Mouse (Mus musculus) midbrain, embryonic 11.5 days (tissue): ENCODE measurements around the gene Tnr. TPM values are rescaled to one million over a fixed set of nuclear protein-coding genes. Genes with fewer than 3 reads are reported as not detected.

Experiments
- ATAC-seq: fragments of 200-750 bp; cut with Nextera tagmentation; 2 replicates; pipeline ENCODE4 v1.8.0; 2017; ENCODE audit warnings: moderate TSS enrichment, moderate library complexity; ENCODE audit not compliant: low FRiP score
- DNase-seq: peaks from one replicate; pipeline ENCODE4 v3.0.0; 2015; ENCODE audit warnings: low spot score; ENCODE audit errors: missing footprints
- H3K27ac ChIP-seq: fragments of 300-500 bp; sonication (generic); 2 replicates; pipeline ENCODE4 v1.5.1; 2014; ENCODE audit warnings: low read depth, low read length
- H3K27me3 ChIP-seq: fragments of 300-500 bp; sonication (generic); 2 replicates; pipeline ENCODE4 v1.6.1; 2014; ENCODE audit warnings: mild to moderate bottlenecking, low read length, moderate library complexity, mixed read lengths; ENCODE audit not compliant: control insufficient read depth, insufficient read depth
- H3K36me3 ChIP-seq: fragments of 300-500 bp; sonication (generic); 2 replicates; pipeline ENCODE4 v1.6.1; 2014; ENCODE audit warnings: mild to moderate bottlenecking, low read length, moderate library complexity, mixed read lengths; ENCODE audit not compliant: control insufficient read depth, insufficient read depth
- H3K4me1 ChIP-seq: fragments of 300-500 bp; sonication (generic); 2 replicates; pipeline ENCODE4 v1.6.1; 2014; ENCODE audit warnings: low read length; ENCODE audit not compliant: control insufficient read depth, insufficient read depth
- H3K4me2 ChIP-seq: fragments of 300-500 bp; sonication (generic); 2 replicates; pipeline ENCODE4 v1.6.1; 2014; ENCODE audit warnings: mild to moderate bottlenecking, moderate library complexity
- H3K4me3 ChIP-seq: fragments of 300-500 bp; sonication (generic); 2 replicates; pipeline ENCODE4 v1.5.1; 2014; ENCODE audit warnings: low read depth, low read length
- H3K9ac ChIP-seq: fragments of 300-500 bp; sonication (generic); 2 replicates; pipeline ENCODE4 v1.6.1; 2014; ENCODE audit warnings: low read length
- H3K9me3 ChIP-seq: fragments of 300-500 bp; sonication (generic); 2 replicates; pipeline ENCODE4 v1.6.1; 2016; ENCODE audit warnings: low read length; ENCODE audit not compliant: control insufficient read depth
- WGBS: fragments of 180-500 bp; shearing (Covaris S2); extraction: QIAGEN DNeasy Blood & Tissue Kit; methylation state at CpG from one replicate; pipeline ENCODE4 v1.1.7; 2014; 5-methylcytosine and 5-hydroxymethylcytosine counted together
- polyA plus RNA-seq: library from polyadenylated mRNA; unstranded; fragments of >200 nt; fragmentation: Nextera tagmentation; extraction: Ambion mirVana; gene quantifications from 2 replicates; pipeline ENCODE4 v1.2.1, GENCODE M21; 2014

The Tnr gene
- polyA plus RNA-seq, 1 experiment from 2014 or later, result 0.16 TPM

DNA sequence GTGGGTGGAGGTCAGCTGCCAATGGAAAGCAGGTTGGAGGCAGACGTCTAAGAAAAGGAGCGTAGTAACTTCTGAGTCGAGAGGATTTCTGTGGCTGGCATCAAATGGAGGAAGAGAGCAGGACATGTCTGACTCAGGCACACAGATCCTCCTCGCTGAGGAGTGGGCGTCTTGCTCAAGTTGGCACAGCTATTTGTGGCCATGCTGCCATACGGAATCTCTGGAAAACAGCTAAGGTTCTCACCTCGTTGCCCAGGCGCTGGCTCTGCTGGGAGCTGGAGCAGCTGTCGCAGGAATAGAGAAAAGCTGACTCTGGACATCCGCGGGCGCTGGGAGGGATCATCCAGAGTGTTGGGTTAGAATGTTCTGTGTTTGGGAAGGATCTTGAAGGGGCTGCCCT is 250.1 kb downstream of the Tnr start:
- DNase-seq (no peak), ATAC-seq (no peak)
- Histone ChIP-seq H3K27ac (no peak overlapping the region), H3K9ac (no peak overlapping the region), H3K4me1 (peaks cover 2% of the 10 kb centered on the region; the same call in 1 of the 2 replicates), H3K27me3 (no peaks in the 10 kb centered on the region), H3K4me3 (no peak overlapping the region), H3K36me3 (no peaks in the 10 kb centered on the region), H3K9me3 (no peaks in the 10 kb centered on the region), H3K4me2 (no peak overlapping the region)
- 78% methylated on average over 12 of the region's 12 CpGs for WGBS

GRCm38 (mm10) chr1:159775168-159775567 is 251.6 kb downstream of the Tnr start:
- WGBS, result 75% methylated on average over 3 of the region's 3 CpGs
- DNase-seq, result no peak

DNA sequence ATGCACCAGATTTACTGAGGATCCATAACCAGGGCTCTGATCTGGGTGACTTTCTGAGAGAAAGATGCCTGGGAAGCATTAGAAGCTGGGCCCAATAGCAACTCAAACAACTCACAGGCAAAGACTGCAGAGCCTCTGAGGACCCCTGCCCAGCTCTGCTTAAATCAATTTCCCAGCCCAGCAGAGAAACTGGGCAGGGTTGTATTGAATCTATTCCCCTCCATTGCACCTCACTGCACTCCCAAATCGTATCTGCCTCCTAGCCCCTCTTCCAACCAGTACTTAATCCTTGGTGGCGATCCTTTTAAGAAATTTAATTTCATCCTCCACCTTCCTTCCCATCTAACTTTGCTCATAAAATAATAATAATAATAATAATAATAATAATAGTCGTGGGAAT is 253.5 kb downstream of the Tnr start:
- no peaks in the 10 kb centered on the region for H3K27me3 ChIP-seq
- 45% methylated on average over 3 of the region's 3 CpGs for WGBS
- H3K9me3 ChIP-seq, result no peaks in the 10 kb centered on the region
- H3K9ac ChIP-seq, result no peak overlapping the region
- H3K4me1 ChIP-seq, result no peaks in the 10 kb centered on the region
- H3K27ac ChIP-seq, result no peak overlapping the region
- no peak overlapping the region for H3K4me2 ChIP-seq
- DNase-seq (no peak), ATAC-seq (no peak)
- no peaks in the 10 kb centered on the region for H3K36me3 ChIP-seq
- H3K4me3 ChIP-seq, result no peak overlapping the region

More at GRCm38 (mm10) chr1:159775168-159775567, 251.6 kb downstream of the Tnr start:
- no peaks in the 10 kb centered on the region for H3K9me3 ChIP-seq
- H3K4me2 ChIP-seq, result no peak overlapping the region
- H3K27me3 ChIP-seq, result no peaks in the 10 kb centered on the region
- no peaks in the 10 kb centered on the region; the same call in 1 of the 2 replicates for H3K4me1 ChIP-seq
- H3K27ac ChIP-seq, result no peak overlapping the region
- no peak overlapping the region for H3K9ac ChIP-seq
- ATAC-seq, result no peak
- H3K36me3 ChIP-seq, result no peaks in the 10 kb centered on the region
- H3K4me3 ChIP-seq, result no peak overlapping the region

DNA sequence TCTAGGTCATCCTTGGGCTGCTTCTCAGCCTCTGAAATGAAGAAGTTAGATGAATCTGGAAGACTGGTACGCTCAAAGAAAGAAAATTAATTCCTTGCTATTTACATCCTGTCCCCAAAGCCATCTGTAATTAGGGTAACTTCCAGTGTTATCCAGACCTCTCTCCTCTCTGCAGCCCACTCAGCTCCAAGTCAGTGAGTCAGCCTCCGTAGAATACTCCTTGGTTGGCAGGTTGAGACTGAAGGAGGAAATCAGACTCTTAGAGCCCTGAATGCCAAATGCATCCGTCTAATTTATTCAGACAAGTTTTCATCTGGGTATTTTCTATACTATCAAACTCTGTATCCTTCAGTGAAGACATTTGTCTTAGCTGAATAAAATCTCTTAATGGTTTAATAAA is 255.9 kb downstream of the Tnr start:
- ATAC-seq (no peak), DNase-seq (no peak)
- Histone ChIP-seq H3K36me3 (no peaks in the 10 kb centered on the region), H3K4me3 (no peak overlapping the region), H3K4me1 (no peaks in the 10 kb centered on the region), H3K9me3 (no peaks in the 10 kb centered on the region), H3K27me3 (no peaks in the 10 kb centered on the region), H3K9ac (no peak overlapping the region), H3K27ac (no peak overlapping the region), H3K4me2 (no peak overlapping the region)
- WGBS, result 89% methylated on average over 3 of the region's 3 CpGs

DNA sequence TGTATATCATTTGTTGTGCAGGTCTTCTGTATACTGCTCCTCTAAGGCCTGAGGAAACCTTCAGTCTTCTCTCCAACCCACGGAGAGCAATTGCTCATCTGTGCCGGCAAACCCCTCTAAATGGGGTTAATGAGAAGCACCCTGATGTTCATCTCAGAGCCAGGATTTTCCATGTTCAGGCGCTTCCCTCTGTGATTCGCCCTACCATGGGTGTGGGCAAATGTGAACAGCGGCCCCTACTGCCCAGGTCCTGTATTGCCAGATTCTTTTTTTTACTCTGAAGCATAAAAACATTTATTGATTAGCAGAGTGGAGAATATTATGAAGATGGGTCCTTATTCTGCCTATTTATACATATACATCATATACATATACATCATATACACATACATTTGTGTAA is 260.3 kb downstream of the Tnr start:
- 31% methylated on average over 5 of the region's 5 CpGs for WGBS
- Histone ChIP-seq H3K4me2 (no peak overlapping the region), H3K9me3 (no peaks in the 10 kb centered on the region), H3K4me3 (no peak overlapping the region), H3K4me1 (no peaks in the 10 kb centered on the region), H3K27ac (no peak overlapping the region), H3K9ac (no peak overlapping the region), H3K27me3 (no peaks in the 10 kb centered on the region), H3K36me3 (no peaks in the 10 kb centered on the region)
- DNase-seq, result peak; percentile 92
- 0 out of 2 replicates have a peak, but pooled peaks have one; percentile 52 for ATAC-seq

DNA sequence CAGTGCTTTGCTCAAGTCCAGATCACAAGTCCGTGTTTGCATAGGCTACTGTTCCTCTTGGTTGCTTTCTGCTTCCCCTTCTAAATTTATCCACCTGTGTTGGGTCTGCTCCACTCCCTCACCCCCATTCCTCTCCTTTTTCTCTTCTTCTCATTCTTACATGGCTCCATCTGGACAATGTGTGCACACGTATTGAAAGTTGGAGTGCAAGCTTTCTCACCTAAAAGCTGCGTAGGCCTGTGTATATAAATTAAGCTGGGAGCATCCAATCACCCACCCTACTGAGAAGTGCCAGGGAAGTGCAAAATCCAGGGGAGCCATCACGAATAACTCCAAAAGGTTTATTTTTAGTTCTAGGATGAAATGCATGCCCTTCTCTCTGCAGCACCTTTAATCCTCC is 264.7 kb downstream of the Tnr start:
- Histone ChIP-seq H3K4me2 (no peak overlapping the region), H3K27me3 (no peaks in the 10 kb centered on the region), H3K4me3 (no peak overlapping the region), H3K9ac (no peak overlapping the region), H3K4me1 (no peaks in the 10 kb centered on the region), H3K27ac (no peak overlapping the region), H3K36me3 (no peaks in the 10 kb centered on the region), H3K9me3 (no peaks in the 10 kb centered on the region)
- DNase-seq (no peak), ATAC-seq (no peak)
- 77% methylated on average over 4 of the region's 4 CpGs for WGBS

- 90% methylated on average over 2 of the region's 2 CpGs for WGBS
- H3K27me3 ChIP-seq, result no peaks in the 10 kb centered on the region
- H3K4me1 ChIP-seq, result no peaks in the 10 kb centered on the region
- no peaks in the 10 kb centered on the region for H3K9me3 ChIP-seq
- ATAC-seq (no peak), DNase-seq (no peak)
- no peak overlapping the region for H3K27ac ChIP-seq
- no peak overlapping the region for H3K4me3 ChIP-seq
- no peaks in the 10 kb centered on the region for H3K36me3 ChIP-seq
- H3K4me2 ChIP-seq, result no peak overlapping the region
- H3K9ac ChIP-seq, result no peak overlapping the region
Observed at GRCm38 (mm10) chr1:159792546-159792945, 269.0 kb downstream of the Tnr start.

GRCm38 (mm10) chr1:159796021-159796420 is 272.5 kb downstream of the Tnr start:
- H3K27ac ChIP-seq, result no peak overlapping the region
- no peaks in the 10 kb centered on the region for H3K9me3 ChIP-seq
- no peak overlapping the region for H3K9ac ChIP-seq
- no peaks in the 10 kb centered on the region for H3K4me1 ChIP-seq
- DNase-seq (no peak), ATAC-seq (no peak)
- WGBS, result 87% methylated on average over 2 of the region's 2 CpGs
- no peaks in the 10 kb centered on the region for H3K27me3 ChIP-seq
- no peak overlapping the region for H3K4me2 ChIP-seq
- no peak overlapping the region for H3K4me3 ChIP-seq
- H3K36me3 ChIP-seq, result no peaks in the 10 kb centered on the region

GRCm38 (mm10) chr1:159800366-159800765 is 276.8 kb downstream of the Tnr start:
- 88% methylated on average over 5 of the region's 5 CpGs for WGBS
- no peak for ATAC-seq

GRCm38 (mm10) chr1:159801753-159802152 is 278.2 kb downstream of the Tnr start:
- WGBS, result 74% methylated on average over 4 of the region's 4 CpGs
- no peaks in the 10 kb centered on the region; the same call in 1 of the 2 replicates for H3K9me3 ChIP-seq

More at GRCm38 (mm10) chr1:159800366-159800765, 276.8 kb downstream of the Tnr start:
- no peak overlapping the region for H3K9ac ChIP-seq
- no peaks in the 10 kb centered on the region for H3K4me1 ChIP-seq
- DNase-seq, result no peak
- H3K36me3 ChIP-seq, result no peaks in the 10 kb centered on the region
- no peaks in the 10 kb centered on the region for H3K27me3 ChIP-seq
- H3K9me3 ChIP-seq, result no peaks in the 10 kb centered on the region
- H3K27ac ChIP-seq, result no peak overlapping the region
- H3K4me3 ChIP-seq, result no peak overlapping the region
- no peak overlapping the region for H3K4me2 ChIP-seq

More at GRCm38 (mm10) chr1:159801753-159802152, 278.2 kb downstream of the Tnr start:
- Histone ChIP-seq H3K4me3 (no peak overlapping the region), H3K27me3 (no peaks in the 10 kb centered on the region), H3K4me2 (no peak overlapping the region), H3K4me1 (no peaks in the 10 kb centered on the region), H3K27ac (no peak overlapping the region), H3K36me3 (no peaks in the 10 kb centered on the region), H3K9ac (no peak overlapping the region)
- ATAC-seq, result no peak
- no peak for DNase-seq
